Comparison of ENCODE assay signal across 9 mouse cellular contexts in the genomic region with DNA sequence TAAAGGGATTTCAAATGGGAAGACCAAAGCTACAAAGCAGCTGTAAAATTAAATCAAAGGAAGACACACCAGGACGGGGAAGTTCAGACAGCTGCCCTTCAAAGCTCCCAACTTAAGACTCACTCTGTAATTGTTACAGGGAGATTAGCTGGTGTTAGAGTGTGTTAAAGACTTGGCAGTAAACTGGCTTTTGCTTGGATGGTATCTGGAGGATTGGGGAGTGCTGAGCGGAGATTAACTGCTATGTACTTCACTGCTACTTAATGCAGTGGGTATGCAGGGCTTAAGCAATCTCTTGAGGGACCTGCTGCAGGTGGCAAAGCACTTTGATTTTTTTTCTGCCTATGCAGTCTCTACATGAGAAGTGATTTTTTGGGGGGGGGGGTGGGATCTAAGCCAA.
A peak's percentile ranks its signal among the peaks of the same experiment; 100 is the strongest.
DNase-seq lines count a peak whose midpoint lies in the region; ATAC-seq and TF ChIP-seq lines count a peak whose summit lies in the region.
"Had no signal": no experiment of that assay in that cellular context is flagged by ENCODE, and none has a peak within 500 bp of the region (broad histone marks: within the 10 kb centered on the region; RNA-seq: fewer than 3 reads in every experiment).

No protein-coding gene starts in this region.

- H3K4me2 ChIP-seq in heart, embryonic 13.5 days, result 0 out of 2 replicates have a peak overlapping the region, but pooled peaks have one; percentile 24
- no peak overlapping the region for H3K4me2 ChIP-seq in intestine, postnatal 0 days (replicated peaks; ENCODE audit: low read depth)
- H3K4me2 ChIP-seq: limb, embryonic 13.5 days; lung, embryonic 15.5 days had no signal

- H3K9ac ChIP-seq in heart, embryonic 13.5 days, result no peak overlapping the region
- no peak overlapping the region for H3K9ac ChIP-seq in intestine, postnatal 0 days (ENCODE audit: low read depth, low read length)
- H3K9ac ChIP-seq: limb, embryonic 13.5 days; lung, embryonic 15.5 days had no signal

- no peaks in the 10 kb centered on the region for H3K27me3 ChIP-seq in heart, embryonic 13.5 days (replicated peaks)
- H3K27me3 ChIP-seq in intestine, postnatal 0 days (replicated peaks; ENCODE audit: control insufficient read depth, insufficient read depth, low read length), result no peaks in the 10 kb centered on the region
- H3K27me3 ChIP-seq: limb, embryonic 13.5 days; lung, embryonic 15.5 days had no signal

- 26% methylated on average over 2 of the region's 2 CpGs for WGBS in heart, embryonic 13.5 days
- WGBS in intestine, postnatal 0 days, result 42% methylated on average over 2 of the region's 2 CpGs

- ATAC-seq in heart, embryonic 13.5 days (ENCODE audit: extremely low read depth, insufficient number of reproducible peaks, low FRiP score, low TSS enrichment), result no peak
- ATAC-seq in intestine, postnatal 0 days, result 0 out of 2 replicates have a peak, but pooled peaks have one; percentile 16

- H3K4me3 ChIP-seq in heart, embryonic 13.5 days, result no peak overlapping the region
- H3K4me3 ChIP-seq in layer of hippocampus, adult 2 months, result peak overlapping the region; percentile 23; the same call in 1 of the 2 replicates
- H3K4me3 ChIP-seq in intestine, postnatal 0 days (ENCODE audit: low read depth, low read length), result no peak overlapping the region
- H3K4me3 ChIP-seq: limb, embryonic 13.5 days; lung, embryonic 15.5 days had no signal

- 0 out of 2 replicates have a peak, but pooled peaks cover 2% of the 10 kb centered on the region for H3K4me1 ChIP-seq in heart, embryonic 13.5 days
- H3K4me1 ChIP-seq in intestine, postnatal 0 days (replicated peaks; ENCODE audit: control insufficient read depth, insufficient read depth, low read length), result no peaks in the 10 kb centered on the region
- H3K4me1 ChIP-seq: lung, embryonic 15.5 days had no signal

- no peaks in the 10 kb centered on the region for H3K9me3 ChIP-seq in heart, embryonic 13.5 days
- no peaks in the 10 kb centered on the region for H3K9me3 ChIP-seq in intestine, postnatal 0 days (ENCODE audit: control insufficient read depth)
- H3K9me3 ChIP-seq: lung, embryonic 15.5 days had no signal

- intact Hi-C loops in heart, postnatal 25 days (cut with DNase I), result loop anchor here (2.0 to 10.0 kb wide), 4 partner anchors 34 to 372 kb away; no protein-coding TSS in a partner anchor

- no peaks in the 10 kb centered on the region for H3K36me3 ChIP-seq in heart, embryonic 13.5 days
- H3K36me3 ChIP-seq in intestine, postnatal 0 days (ENCODE audit: control insufficient read depth, insufficient read depth), result no peaks in the 10 kb centered on the region
- H3K36me3 ChIP-seq: limb, embryonic 13.5 days; lung, embryonic 15.5 days had no signal

- no peak for DNase-seq in heart, postnatal 25 days (ENCODE audit: low spot score)
- no peak for DNase-seq in layer of hippocampus, adult 2 months (ENCODE audit: low spot score in 2 of 2)
- DNase-seq in layer of hippocampus, adult 11-12 months (ENCODE audit: low spot score), result no peak
- peak; percentile 52 for DNase-seq in retina, adult 2 months (ENCODE audit: low read depth, low spot score)
- no peak for DNase-seq in thymus, adult 18-20 months

- peak overlapping the region; percentile 39; the same call in 1 of the 2 replicates for H3K27ac ChIP-seq in heart, embryonic 13.5 days (replicated peaks)
- H3K27ac ChIP-seq in layer of hippocampus, adult 2 months, result no peak overlapping the region
- no peak overlapping the region for H3K27ac ChIP-seq in intestine, postnatal 0 days (ENCODE audit: low read depth, low read length)
- H3K27ac ChIP-seq: limb, embryonic 13.5 days; lung, embryonic 15.5 days had no signal

- no peak for TF ChIP-seq CTCF in layer of hippocampus, adult 2 months (conservative IDR thresholded peaks at IDR 0.05)
- no peak for TF ChIP-seq CTCF in intestine, postnatal 0 days (IDR thresholded peaks at IDR 0.05; ENCODE audit: low read depth)
